Mouse (Mus musculus) heart, postnatal 0 days (tissue): ENCODE measurements at regions not wholly inside any gene's neighbourhood (a gene's known extent, or its start where the extent isn't known, plus 50 kb on each side); places are given as distances from the start of the nearest gene placed in this dataset.

ENCODE experiments used
- ATAC-seq: fragments of 200-750 bp; cut with Nextera tagmentation; 2 replicates; pipeline ENCODE4 v1.8.0; 2017; ENCODE audit warnings: low read depth, moderate number of reproducible peaks, moderate library complexity; ENCODE audit not compliant: insufficient read depth
- DNase-seq: peaks from one replicate; pipeline ENCODE4 v3.0.0-alpha.2; 2016; ENCODE audit warnings: low spot score
- H3K27ac ChIP-seq: fragments of 300-500 bp; sonication (generic); 2 replicates; pipeline ENCODE4 v1.5.1; 2014; ENCODE audit warnings: low read depth, mild to moderate bottlenecking
- H3K27me3 ChIP-seq: fragments of 300-500 bp; sonication (generic); 2 replicates; pipeline ENCODE4 v1.6.1; 2014; ENCODE audit warnings: low read length, mixed read lengths; ENCODE audit not compliant: control insufficient read depth, insufficient read depth
- H3K36me3 ChIP-seq: fragments of 300-500 bp; sonication (generic); replicated peaks from 2 replicates; pipeline ENCODE4 v1.6.1; 2014; ENCODE audit warnings: low read length, mixed read lengths; ENCODE audit not compliant: control insufficient read depth, insufficient read depth
- H3K4me1 ChIP-seq: fragments of 300-500 bp; sonication (generic); 2 replicates; pipeline ENCODE4 v1.6.1; 2014; ENCODE audit warnings: antibody characterized with exemption; ENCODE audit not compliant: control insufficient read depth, insufficient read depth
- H3K4me2 ChIP-seq: fragments of 300-500 bp; sonication (generic); 2 replicates; pipeline ENCODE4 v1.6.1; 2014; ENCODE audit warnings: low read depth, mild to moderate bottlenecking, low read length, moderate library complexity
- H3K4me3 ChIP-seq: fragments of 300-500 bp; sonication (generic); 2 replicates; pipeline ENCODE4 v1.5.1; 2014; ENCODE audit warnings: low read depth, low read length
- H3K9ac ChIP-seq: fragments of 300-500 bp; sonication (generic); replicated peaks from 2 replicates; pipeline ENCODE4 v1.6.1; 2014; ENCODE audit warnings: low read depth, low read length, mixed read lengths
- H3K9me3 ChIP-seq: fragments of 300-500 bp; sonication (generic); replicated peaks from 2 replicates; pipeline ENCODE4 v1.6.1; 2016; ENCODE audit warnings: low read length; ENCODE audit not compliant: control insufficient read depth
- CTCF ChIP-seq: IDR thresholded peaks from 2 replicates; pipeline ENCODE4 v1.5.1; 2016; ENCODE audit warnings: antibody characterized with exemption, control low read depth, low read depth
- EP300 ChIP-seq: IDR thresholded peaks from 2 replicates; pipeline ENCODE4 v1.6.1; 2016; ENCODE audit warnings: antibody characterized with exemption, low read depth
- WGBS: fragments of 180-500 bp; shearing (Covaris S2); extraction: QIAGEN DNeasy Blood & Tissue Kit; methylation state at CpG from one replicate; pipeline ENCODE4 v1.1.7; 2014; 5-methylcytosine and 5-hydroxymethylcytosine counted together

DNA sequence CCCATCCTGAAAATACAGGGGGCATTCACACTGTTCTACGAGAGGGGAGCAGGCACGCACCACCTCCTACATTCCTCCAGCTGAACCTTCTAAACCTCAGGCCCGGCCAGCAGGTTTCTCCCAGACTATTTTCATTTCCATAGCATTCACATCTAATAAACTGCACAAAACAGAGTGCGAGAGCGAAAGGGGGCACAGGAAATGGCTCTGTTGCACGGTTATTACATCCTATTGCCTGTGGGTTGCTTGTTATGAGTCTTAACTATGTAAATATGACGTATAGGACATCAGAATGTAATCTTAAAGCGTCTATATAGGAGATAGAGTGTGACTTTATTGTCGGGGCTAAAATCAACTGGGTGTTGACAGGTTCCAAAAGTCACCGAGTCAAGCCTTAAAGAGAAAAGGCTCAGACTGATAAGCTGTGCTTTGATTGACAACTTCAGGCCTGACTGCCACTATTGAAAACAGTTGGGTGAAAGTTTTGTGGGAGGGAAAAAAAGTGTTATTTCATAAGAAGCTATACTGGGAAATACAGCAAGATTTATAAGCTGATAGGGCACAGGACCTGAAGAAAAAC lies 121.5 kb upstream of the Cep162 start:
- no peak overlapping the region for H3K4me3 ChIP-seq
- 32% methylated on average over 10 of the region's 10 CpGs for WGBS
- H3K4me1 ChIP-seq = no peaks in the 10 kb centered on the region
- no peaks in the 10 kb centered on the region for H3K36me3 ChIP-seq
- TF ChIP-seq EP300 = no peak
- no peak for TF ChIP-seq CTCF
- no peak for ATAC-seq
- DNase-seq = no peak
- H3K9me3 ChIP-seq = no peaks in the 10 kb centered on the region
- no peak overlapping the region for H3K27ac ChIP-seq
- H3K27me3 ChIP-seq = no peaks in the 10 kb centered on the region
- H3K9ac ChIP-seq = no peak overlapping the region
- no peak overlapping the region for H3K4me2 ChIP-seq

DNA sequence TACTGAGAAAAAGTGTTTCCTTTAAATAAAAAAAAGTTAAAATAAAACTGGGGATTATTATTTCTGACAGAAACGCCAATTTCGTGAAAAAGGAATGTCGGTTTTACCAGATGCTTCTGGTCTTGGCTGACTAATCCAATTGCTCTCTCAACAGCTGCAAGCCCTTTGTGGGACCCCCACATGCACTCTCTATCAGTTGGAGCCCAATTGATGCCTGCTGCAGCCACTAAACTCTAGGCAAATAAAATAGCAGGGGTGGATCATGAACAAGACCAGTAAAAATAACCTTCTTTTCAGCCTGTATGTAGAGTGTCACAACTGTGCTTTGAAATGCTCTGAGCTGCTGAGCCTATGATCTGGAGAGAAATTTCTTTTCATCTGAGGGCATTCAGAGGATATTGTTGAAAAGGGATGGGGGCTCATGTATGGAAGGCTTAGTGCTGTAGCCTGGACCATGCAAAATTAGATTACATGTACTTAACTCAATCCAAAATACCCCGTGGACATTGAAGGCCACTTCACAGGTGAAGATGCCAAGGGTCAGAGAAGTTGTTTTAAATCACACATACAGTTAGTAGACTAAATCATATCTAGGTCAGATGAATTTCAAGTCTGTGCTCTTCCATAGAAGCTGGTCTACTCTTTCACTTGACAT lies 117.0 kb upstream of the Cep162 start:
- no peaks in the 10 kb centered on the region for H3K27me3 ChIP-seq
- no peaks in the 10 kb centered on the region for H3K36me3 ChIP-seq
- no peak overlapping the region for H3K9ac ChIP-seq
- H3K4me3 ChIP-seq = no peak overlapping the region
- ATAC-seq = no peak
- no peaks in the 10 kb centered on the region for H3K9me3 ChIP-seq
- no peak overlapping the region for H3K27ac ChIP-seq
- DNase-seq = no peak
- H3K4me2 ChIP-seq = no peak overlapping the region
- H3K4me1 ChIP-seq = no peaks in the 10 kb centered on the region
- WGBS = 61% methylated on average over 4 of the region's 4 CpGs
- no peak for TF ChIP-seq EP300
- no peak for TF ChIP-seq CTCF

DNA sequence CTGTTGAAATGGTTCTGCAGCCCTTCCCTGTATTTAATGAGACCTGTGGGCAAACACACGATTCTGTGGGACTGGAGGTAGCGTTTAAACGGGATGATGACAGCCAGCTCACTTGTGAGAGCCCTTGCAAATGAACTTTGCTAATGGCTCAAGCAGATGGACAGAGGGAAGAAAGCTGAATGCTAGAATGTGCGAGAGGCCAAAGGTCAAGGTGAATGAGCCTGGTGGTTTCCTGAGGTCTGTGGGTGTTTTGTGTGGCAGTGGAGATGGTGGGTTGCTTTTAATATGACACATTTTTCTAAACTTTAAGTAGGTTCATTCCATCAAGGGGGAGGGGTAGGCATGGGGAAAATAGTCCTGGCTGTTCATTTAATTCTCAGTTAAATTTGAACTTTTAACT lies 113.7 kb upstream of the Cep162 start:
- DNase-seq = no peak
- Histone ChIP-seq H3K9ac (no peak overlapping the region), H3K27me3 (no peaks in the 10 kb centered on the region), H3K27ac (no peak overlapping the region), H3K4me3 (no peak overlapping the region), H3K36me3 (no peaks in the 10 kb centered on the region), H3K9me3 (no peaks in the 10 kb centered on the region), H3K4me2 (no peak overlapping the region), H3K4me1 (no peaks in the 10 kb centered on the region)
- TF ChIP-seq EP300 (no peak), CTCF (no peak)
- no peak for ATAC-seq
- WGBS = 61% methylated on average over 4 of the region's 4 CpGs

DNA sequence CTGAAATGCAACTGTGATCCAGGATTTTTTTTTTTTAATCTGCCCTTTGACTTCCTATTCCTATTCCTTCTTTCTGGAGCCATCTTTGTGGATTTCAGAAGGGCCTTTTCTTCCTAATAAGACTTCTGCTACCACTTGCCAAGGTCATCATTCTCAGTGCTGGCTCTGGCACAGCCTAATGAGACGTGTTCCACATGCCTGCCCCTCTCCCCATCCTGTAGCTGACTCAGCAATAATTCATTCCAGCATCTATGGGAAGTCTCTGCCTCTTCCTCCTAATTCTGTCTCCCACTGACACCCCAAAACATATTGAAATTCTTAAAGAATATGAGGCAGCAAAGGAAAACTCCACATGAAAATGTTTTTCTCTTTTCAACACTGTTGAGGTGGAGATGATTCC lies 91.7 kb upstream of the Cep162 start:
- no peak overlapping the region for H3K9ac ChIP-seq
- H3K4me2 ChIP-seq = no peak overlapping the region
- H3K36me3 ChIP-seq = no peaks in the 10 kb centered on the region
- 31% methylated on average over 1 of the region's 1 CpGs for WGBS
- DNase-seq (no peak), ATAC-seq (no peak)
- H3K27me3 ChIP-seq = no peaks in the 10 kb centered on the region
- H3K4me1 ChIP-seq = no peaks in the 10 kb centered on the region
- no peak overlapping the region for H3K27ac ChIP-seq
- no peak for TF ChIP-seq EP300
- no peak for TF ChIP-seq CTCF
- no peaks in the 10 kb centered on the region for H3K9me3 ChIP-seq
- H3K4me3 ChIP-seq = no peak overlapping the region

DNA sequence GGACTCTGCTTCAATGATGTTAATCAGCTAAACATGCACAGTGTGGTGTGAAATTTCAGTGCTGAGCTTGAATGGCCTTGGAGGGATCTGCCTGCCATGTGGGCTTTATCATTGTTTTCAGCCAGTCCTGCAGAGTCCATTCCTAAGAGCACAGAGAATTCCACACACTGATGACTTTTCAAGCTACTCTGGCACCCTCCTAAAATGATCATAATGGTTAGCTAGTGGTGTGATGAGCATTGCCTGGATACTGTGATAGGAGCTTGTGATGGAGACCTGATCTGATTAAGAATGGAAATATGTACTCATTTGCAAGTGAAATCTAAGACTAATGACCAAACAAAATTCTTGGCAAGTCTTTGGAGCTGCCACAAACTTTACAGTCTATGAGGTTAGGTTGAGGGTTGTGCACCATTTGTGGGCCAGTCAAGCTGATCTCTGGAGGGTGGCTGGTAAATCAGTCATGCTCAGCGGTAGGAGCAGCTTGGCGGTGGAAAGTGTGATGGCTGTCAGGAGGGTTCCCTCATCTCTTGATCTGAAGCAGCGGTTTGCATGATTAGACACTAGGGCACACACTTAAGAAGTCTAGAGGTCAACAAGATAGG lies 91.0 kb upstream of the Cep162 start:
- Histone ChIP-seq H3K9ac (no peak overlapping the region), H3K27me3 (no peaks in the 10 kb centered on the region), H3K4me3 (no peak overlapping the region), H3K9me3 (no peaks in the 10 kb centered on the region), H3K36me3 (no peaks in the 10 kb centered on the region), H3K4me1 (no peaks in the 10 kb centered on the region), H3K4me2 (no peak overlapping the region), H3K27ac (no peak overlapping the region)
- DNase-seq = no peak
- TF ChIP-seq CTCF (no peak), EP300 (no peak)
- ATAC-seq = no peak
- WGBS = 63% methylated on average over 3 of the region's 3 CpGs

DNA sequence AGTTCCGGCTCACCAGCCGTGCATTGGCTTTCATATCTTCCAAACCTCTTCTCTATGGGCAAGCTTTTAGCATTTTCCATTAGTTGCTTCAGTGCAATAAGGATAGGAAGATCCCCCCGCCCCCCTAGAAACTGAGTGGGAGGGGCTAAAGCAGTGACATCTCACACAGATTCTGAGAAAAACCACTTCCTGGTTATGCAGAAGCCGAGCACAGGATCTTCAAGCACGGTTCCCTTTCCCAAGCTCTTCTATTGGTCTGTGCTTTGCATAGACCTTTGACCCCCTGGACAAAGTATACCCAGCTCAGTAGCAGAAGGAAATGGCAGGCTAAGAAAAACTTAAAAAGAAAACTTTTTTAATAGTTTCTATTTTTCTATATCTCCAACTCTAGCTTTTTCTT lies 86.1 kb upstream of the Cep162 start:
- 63% methylated on average over 5 of the region's 5 CpGs for WGBS
- H3K4me3 ChIP-seq = no peak overlapping the region
- H3K9me3 ChIP-seq = no peaks in the 10 kb centered on the region
- no peaks in the 10 kb centered on the region for H3K4me1 ChIP-seq
- no peak for DNase-seq
- no peak for ATAC-seq
- no peaks in the 10 kb centered on the region for H3K36me3 ChIP-seq
- no peak overlapping the region for H3K9ac ChIP-seq
- TF ChIP-seq CTCF (no peak), EP300 (no peak)
- no peaks in the 10 kb centered on the region for H3K27me3 ChIP-seq
- H3K27ac ChIP-seq = no peak overlapping the region
- H3K4me2 ChIP-seq = no peak overlapping the region
